Mouse (Mus musculus): ENCODE measurements around the gene Zdhhc7. TPM values are rescaled to one million over a fixed set of nuclear protein-coding genes. Genes with fewer than 3 reads are reported as not detected.

Zdhhc7 gene
- total RNA-seq, 4 experiments from 2014 or later: 33.5 to 40.0 (median 34.3) TPM

DNA sequence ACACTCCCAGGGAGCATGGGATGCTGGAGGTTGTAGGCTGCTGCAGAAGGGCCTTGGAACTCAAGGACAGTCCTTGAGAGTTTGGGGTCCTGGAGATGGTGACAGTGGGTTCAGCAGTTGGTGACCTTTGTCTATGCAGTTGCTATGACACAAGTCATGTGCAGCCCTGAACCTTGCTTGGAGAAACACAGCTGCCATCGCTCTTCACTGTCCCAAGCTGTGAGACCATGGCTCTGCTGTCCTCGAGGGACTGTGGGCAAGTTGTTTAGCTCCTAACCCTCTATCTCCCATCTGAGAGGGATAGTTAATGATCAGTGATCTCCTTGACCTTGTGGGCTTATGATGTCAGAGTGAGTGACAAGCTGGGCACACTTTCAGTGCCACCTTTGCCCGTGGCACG, 64.7 kb downstream of the Zdhhc7 start:
- DNase-seq (ENCODE audit: low spot score): no peak

DNA sequence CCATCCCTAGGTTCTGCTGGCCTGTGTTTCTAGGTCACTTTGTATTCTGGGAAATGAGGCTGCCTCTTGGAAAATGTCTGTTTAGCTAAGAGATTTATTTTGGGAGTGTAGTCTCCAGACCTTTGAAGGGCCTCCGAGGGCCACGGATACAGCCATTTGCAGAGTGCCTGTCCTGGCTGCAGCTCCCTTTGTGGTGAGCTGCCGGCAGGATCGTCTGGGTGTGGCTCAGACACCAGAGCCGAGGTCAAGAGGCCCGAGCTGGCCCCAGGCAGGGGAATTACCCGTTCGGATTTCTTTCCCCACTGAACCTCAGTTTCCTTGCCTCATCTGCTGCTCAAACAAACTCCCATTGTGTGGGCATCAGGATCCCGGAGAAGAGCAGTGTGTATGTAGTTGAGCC, 65.2 kb downstream of the Zdhhc7 start:
- peak; percentile 48 for DNase-seq (ENCODE audit: low spot score)

DNA sequence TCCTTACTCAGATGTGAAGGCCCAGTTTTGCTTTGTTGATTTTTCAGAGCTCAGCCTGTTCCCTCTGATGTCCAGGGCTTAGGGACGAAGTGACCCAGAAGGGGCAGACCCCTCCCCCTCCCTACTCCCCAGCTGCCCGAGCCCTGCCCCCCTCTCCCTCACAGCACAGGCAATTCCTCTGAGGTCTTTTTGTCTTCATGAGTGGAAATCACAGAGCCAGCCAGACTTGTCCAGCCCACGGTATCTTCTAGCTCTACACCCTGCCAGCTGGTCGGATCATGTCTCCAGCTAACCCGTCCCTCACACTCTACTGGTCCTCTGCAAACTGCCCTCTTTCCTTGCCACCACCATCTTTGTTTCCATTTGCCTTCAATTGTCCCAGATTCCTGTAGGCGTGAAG, 66.8 kb downstream of the Zdhhc7 start:
- DNase-seq (ENCODE audit: low spot score): no peak

DNA sequence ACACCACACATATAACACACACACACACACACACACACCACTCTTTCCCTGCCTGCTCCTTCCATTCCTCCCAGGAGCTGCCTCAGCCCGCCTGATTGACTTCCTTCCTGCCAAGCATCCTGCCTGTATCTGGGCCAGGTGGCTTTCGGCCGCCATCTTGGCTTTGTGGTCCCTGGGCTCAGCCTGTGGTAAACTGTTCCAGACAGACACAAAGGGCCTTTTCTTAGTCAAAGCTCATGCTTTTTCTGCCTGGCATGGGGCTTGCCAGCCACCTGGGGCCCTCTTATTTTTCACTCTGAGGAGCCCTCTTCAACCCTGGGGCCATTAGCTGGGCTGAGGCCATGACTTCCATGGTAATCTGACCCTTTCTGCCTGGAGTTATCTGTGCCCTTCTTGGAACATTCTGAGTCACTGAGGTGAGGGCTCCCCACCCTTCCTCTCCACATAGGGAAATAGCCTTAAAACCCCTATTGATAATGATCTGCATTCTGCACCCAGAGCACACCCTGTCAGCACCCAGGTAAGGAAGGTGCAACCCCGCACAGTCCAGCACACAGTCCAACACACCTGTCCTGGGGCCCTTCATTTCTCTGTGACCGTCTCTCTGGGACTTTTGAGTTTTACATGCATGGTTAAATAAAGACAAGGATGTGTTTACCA, 68.6 kb downstream of the Zdhhc7 start:
- DNase-seq (ENCODE audit: low spot score): no peak

Other genes starting within 250 kb of the Zdhhc7 start
- 1 to 10 TPM; 2.8 to 3.1 (median 2.9) TPM for gene Klhl36, start 239.2 kb downstream of the Zdhhc7 start, total RNA-seq (2022)
- gene Usp10, start 191.1 kb downstream of the Zdhhc7 start, total RNA-seq (2022): 10 to 100 TPM; 50.7 to 55.9 (median 53.9) TPM
- gene Gm20388, start 190.6 kb downstream of the Zdhhc7 start, total RNA-seq (2022): 1 to 10 TPM in 2 of 4 experiments, not detected in 2; 4.2 to 6.7 TPM
- 10 to 100 TPM; 20.9 to 28.7 (median 27.4) TPM for gene Crispld2, start 109.0 kb downstream of the Zdhhc7 start, total RNA-seq (2022)
- gene 6430548M08Rik, start 12.7 kb upstream of the Zdhhc7 start, total RNA-seq (2022): 10 to 100 TPM; 17.5 to 27.7 (median 22.0) TPM
- gene Fam92b, start 76.0 kb upstream of the Zdhhc7 start, total RNA-seq (2022): not detected
- 10 to 100 TPM; 18.9 to 29.1 (median 23.3) TPM for gene Gse1, start 127.0 kb upstream of the Zdhhc7 start, total RNA-seq (2022)